Mouse (Mus musculus) cerebellum, adult 2 months (tissue): ENCODE data around the gene Hinfp. TPM values are rescaled to one million over a fixed set of nuclear protein-coding genes. Genes with fewer than 3 reads are reported as not detected.
"Not testable (repeated sequence)": the region's sequence is repeated elsewhere in the genome, so short reads cannot be mapped to it uniquely, and the experiment has no call there.

Experiments
- DNase-seq, 2 experiments: peaks; one replicate each; pipeline ENCODE4 v3.0.0; 2021
- H3K27ac ChIP-seq: fragments of 200-500 bp; 2 replicates; pipeline ENCODE4 v1.5.1; 2012; ENCODE audit warnings: low read length, control low read depth, inconsistent platforms; ENCODE audit not compliant: insufficient read depth
- H3K27me3 ChIP-seq: fragments of 200-500 bp; 2 replicates; pipeline ENCODE4 v1.6.1; 2012; ENCODE audit warnings: inconsistent platforms, mild to moderate bottlenecking, low read length, moderate library complexity; ENCODE audit not compliant: control insufficient read depth, insufficient read depth
- H3K4me1 ChIP-seq: fragments of 200-500 bp; 2 replicates; pipeline ENCODE4 v1.6.1; 2011; ENCODE audit warnings: low read length; ENCODE audit not compliant: control insufficient read depth, insufficient read depth
- H3K4me3 ChIP-seq: fragments of 200-500 bp; replicated peaks from 2 replicates; pipeline ENCODE3; 2011; ENCODE audit warnings: mild to moderate bottlenecking, low read depth, low read length, control low read depth; ENCODE audit not compliant: insufficient read depth
- CTCF ChIP-seq: fragments of 200-500 bp; IDR thresholded peaks from 2 replicates; pipeline ENCODE4 v1.5.1; 2011; ENCODE audit warnings: low read depth, mild to moderate bottlenecking, control low read depth, low read length, moderate library complexity, borderline replicate concordance; ENCODE audit not compliant: insufficient read depth
- POLR2A ChIP-seq: fragments of 200-500 bp; IDR thresholded peaks from 2 replicates; pipeline ENCODE4 v1.6.1; 2011; ENCODE audit warnings: low read length, control low read depth, borderline replicate concordance; ENCODE audit not compliant: insufficient read depth
- WGBS: fragments of 180-500 bp; shearing (Covaris S2); methylation state at CpG from one replicate; pipeline ENCODE4 v1.1.7; 2018; 5-methylcytosine and 5-hydroxymethylcytosine counted together
- polyA plus RNA-seq: library from polyadenylated mRNA; depleted of rRNA; stranded (reverse); fragments of >200 nt; gene quantifications from 2 replicates; pipeline ENCODE4 v1.2.3, GENCODE M21; 2012

The Hinfp gene
- polyA plus RNA-seq, 1 experiment = 35.8 TPM

DNA sequence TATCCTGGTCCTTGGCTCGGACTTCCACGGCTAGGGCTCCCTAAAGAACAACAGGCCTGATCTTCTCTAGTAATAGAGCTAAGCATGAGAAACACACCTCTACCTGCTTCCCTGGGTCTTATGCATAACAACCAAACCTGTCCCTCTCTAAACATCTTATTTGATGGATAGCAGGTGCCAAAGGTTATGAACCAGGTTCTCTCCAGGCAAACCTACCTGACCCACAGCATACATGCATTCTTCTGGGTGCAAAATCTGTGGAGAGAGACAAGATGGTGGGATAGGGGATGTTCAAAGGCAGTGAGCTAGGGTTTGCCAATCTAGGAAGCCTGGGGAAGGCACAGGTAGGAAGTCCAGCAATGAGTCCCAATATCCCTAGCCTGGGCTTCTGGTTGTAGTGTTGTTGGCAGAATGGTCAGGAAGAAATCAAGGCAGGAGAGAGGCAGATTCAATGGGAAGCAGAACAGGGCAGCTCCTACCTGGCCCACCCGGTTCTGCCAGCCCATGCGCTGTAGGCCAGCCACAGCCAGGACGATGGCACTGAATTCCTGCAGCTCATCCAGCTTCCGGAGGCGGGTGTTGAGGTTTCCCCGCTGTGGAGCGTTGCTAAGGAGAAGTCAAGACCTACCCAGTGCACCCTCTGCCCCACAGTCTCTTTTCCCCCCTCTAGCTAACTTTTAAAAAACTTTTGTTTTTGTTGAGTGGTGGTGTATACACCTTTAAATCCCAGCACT is 32.1 kb upstream of the Hinfp start:
- no peak for DNase-seq
- H3K4me3 ChIP-seq = no peak overlapping the region
- peaks cover 9% of the 10 kb centered on the region; the same call in 1 of the 2 replicates for H3K4me1 ChIP-seq
- no peaks in the 10 kb centered on the region for H3K27me3 ChIP-seq
- TF ChIP-seq CTCF (no peak), POLR2A (no peak)
- no peak overlapping the region for H3K27ac ChIP-seq
- 39% methylated on average over 9 of the region's 9 CpGs for WGBS

DNA sequence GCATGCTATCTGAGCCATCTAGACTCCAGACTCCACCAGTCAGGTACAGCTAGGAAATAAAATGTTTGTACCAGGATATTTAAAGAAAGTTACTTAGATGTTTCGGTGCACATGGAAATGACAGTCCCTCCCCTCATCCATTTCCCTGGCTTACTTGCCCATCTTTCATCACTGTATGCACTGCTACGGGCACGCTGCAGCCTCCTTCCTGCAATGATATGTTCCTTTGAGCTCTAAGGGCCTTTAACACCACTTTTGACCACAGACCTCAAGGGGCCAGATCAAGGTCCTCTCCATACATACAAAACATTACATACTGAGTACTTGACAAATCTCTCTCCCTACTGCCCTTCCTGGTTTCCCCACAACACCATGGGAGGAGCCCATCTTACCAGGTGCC is 31.5 kb upstream of the Hinfp start:
- TF ChIP-seq CTCF = no peak
- no peak for TF ChIP-seq POLR2A
- 48% methylated on average over 3 of the region's 3 CpGs for WGBS
- Histone ChIP-seq H3K27me3 (no peaks in the 10 kb centered on the region), H3K4me1 (peaks cover 7% of the 10 kb centered on the region; the same call in 1 of the 2 replicates), H3K27ac (no peak overlapping the region), H3K4me3 (no peak overlapping the region)
- DNase-seq = no peak

DNA sequence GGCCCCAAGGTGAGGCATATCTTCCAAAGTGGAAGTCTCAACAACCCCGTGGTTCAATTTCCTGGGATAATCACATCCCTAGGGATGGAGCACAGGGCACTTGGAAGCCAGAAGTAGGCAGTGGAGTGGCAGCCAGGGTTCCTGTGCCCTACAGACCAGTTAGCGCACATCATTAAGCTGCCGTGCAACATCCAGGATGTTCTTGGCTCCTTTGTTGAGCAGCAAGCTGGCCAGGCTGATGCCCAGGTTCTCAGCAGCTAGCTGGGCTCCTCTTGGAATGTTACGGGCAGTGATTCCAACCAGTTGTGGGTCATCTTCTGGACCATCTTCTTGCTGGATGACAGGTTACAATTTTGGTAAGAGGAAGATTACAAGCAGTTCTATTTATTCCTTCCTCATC is 31.0 kb upstream of the Hinfp start:
- H3K4me3 ChIP-seq, H3K27ac ChIP-seq, H3K4me1 ChIP-seq, DNase-seq, H3K27me3 ChIP-seq: not testable (repeated sequence)
- WGBS = 16% methylated on average over 4 of the region's 4 CpGs

DNA sequence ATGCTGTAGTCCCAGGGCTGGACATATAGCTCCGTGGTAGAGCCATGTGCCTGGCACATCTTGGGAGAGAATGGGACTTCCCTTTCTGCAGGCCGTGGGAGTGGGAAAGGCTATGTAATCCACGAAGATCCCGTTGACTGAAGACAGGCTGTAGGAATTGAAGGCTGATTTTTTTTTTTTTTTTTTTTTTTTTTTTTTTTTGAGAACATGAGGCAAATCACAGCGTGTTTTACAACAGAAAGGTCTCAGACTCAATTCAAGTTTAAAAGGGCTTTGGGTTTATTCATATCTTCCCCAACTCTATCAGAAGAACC is 30.6 kb upstream of the Hinfp start:
- 4% methylated on average over 5 of the region's 5 CpGs for WGBS
- H3K4me1 ChIP-seq = peaks cover 7% of the 10 kb centered on the region; the same call in 1 of the 2 replicates
- peak overlapping the region; percentile 79 for H3K4me3 ChIP-seq
- TF ChIP-seq CTCF = no peak
- no peak for TF ChIP-seq POLR2A
- DNase-seq = no peak
- no peak overlapping the region for H3K27ac ChIP-seq
- H3K27me3 ChIP-seq = no peaks in the 10 kb centered on the region

DNA sequence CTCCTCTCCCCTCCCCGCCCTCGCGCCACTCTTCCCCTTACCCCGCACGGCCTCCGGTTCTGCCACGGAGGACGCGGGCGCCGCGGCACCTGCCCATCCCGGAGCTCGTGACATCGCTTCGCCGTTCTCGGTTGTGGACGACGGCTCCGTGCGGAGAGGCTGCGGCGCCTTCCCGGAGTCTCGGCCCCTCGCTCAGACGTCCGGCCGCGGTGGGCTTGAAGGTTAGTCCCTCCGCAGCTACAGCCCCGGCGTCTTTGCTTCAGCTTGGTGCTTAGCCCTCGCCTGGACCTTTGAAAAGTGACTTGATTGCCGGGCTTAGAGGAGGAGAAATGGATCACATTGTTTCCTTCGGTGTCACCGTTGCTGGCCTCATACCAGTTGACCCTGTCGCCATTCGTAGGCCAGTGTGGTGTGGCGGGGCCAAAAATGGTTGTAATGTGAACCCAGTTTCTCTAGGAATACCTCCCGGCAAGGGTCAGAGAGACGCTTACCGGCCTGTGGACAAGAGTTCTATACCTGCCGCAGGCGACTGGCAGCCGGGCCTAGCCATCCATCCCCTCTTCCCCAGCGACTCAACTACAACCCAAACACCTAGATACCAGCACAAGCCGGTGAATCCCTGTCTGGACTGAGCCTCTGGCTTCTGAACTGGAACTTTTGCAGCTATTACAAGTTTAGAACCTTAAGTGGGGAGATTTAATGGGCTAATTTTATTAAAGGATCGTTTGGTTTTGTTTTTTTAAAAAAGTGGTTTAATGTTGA is 30.0 kb upstream of the Hinfp start:
- TF ChIP-seq POLR2A (no peak), CTCF (no peak)
- peak in 1 of 2 experiments; percentile 39 for DNase-seq
- Histone ChIP-seq H3K4me1 (peaks cover 7% of the 10 kb centered on the region; the same call in 1 of the 2 replicates), H3K27me3 (no peaks in the 10 kb centered on the region), H3K4me3 (peak overlapping the region; percentile 79), H3K27ac (peak overlapping the region; percentile 72)
- WGBS = under 1% methylated on average over 50 of the region's 50 CpGs

DNA sequence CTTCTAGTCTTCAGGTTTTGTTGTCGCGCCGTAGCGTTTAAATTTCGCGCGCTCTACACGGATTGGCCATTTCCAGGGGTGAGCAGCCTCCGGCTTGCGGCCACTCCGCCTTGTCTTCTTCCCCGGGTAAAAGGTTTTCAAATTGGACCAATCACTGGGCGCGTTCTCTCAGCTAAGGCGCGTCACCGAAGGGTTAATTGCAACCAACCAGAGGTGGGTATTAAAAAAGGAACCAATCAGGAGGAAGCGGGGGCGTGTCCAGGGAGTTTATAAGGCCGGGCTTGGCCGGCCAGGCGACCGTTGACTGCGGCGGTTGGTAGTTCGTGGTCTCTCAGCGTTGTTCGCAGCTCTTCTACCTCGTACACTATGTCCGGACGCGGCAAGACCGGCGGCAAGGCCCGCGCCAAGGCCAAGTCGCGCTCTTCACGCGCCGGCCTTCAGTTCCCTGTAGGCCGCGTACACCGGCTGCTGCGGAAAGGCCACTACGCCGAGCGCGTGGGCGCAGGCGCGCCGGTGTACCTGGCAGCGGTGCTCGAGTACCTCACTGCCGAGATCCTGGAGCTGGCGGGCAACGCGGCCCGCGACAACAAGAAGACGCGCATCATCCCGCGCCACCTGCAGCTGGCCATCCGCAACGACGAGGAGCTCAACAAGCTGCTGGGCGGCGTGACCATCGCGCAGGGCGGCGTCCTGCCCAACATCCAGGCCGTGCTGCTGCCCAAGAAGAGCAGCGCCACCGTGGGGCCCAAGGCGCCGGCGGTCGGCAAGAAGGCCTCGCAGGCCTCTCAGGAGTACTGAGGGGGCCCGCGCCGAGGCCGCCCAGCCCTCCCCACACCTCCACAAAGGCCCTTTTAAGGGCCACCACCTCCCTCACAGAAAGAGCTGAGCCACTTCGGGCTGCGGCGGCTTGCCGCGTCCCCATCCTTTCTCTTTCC is 29.2 kb upstream of the Hinfp start, which contains the start of gene H2afx:
TSS of gene H2afx (plus strand) at position 299 of the 935 bp plus-strand sequence.
- DNase-seq = peak; percentile 98 to 100
- WGBS = under 1% methylated on average over 91 of the region's 91 CpGs
- H3K27me3 ChIP-seq = no peaks in the 10 kb centered on the region
- H3K4me1 ChIP-seq = peaks cover 7% of the 10 kb centered on the region; the same call in 1 of the 2 replicates
- H3K4me3 ChIP-seq = peak within 1 kb of the TSS; percentile 79
- peak; percentile 27; the same call in 1 of the 2 replicates for TF ChIP-seq CTCF
- peak; percentile 100 for TF ChIP-seq POLR2A
- H3K27ac ChIP-seq = peak within 1 kb of the TSS; percentile 72

DNA sequence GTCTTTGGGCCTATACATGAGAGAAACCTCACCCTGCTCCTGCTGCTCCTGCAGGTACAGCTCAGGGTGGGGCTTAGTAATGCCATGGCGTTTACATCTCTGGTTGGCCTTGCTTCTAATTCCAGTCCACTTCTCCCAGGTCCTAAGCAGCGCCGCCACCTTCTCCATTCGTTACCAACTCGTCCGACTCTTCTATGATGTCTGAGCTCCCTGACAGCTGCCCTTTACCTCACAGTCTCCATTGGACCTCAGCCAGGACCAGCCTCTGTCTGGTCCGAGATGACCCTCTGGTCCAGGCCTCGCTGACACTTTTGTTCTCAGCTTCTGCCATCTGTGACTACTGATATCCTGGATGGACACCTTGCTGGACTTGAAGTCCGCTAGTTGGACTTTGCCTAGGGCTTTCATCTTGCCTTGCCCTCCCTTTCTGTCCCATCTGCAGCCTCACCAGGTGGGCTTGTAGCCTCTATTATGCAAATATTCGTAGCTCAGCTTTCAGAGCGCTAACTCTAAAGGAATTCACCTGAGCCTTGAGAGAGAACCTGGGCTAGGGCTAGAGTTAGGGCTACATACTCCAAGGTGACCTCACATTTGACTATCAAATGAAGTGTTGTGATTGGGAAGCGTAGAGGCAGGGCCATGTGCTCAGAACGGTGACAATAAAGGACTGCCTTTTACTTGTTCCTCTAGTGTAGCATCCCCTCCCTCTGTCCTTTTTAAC is 27.6 kb upstream of the Hinfp start:
- peaks cover 7% of the 10 kb centered on the region; the same call in 1 of the 2 replicates for H3K4me1 ChIP-seq
- no peak for DNase-seq
- H3K4me3 ChIP-seq = no peak overlapping the region
- 81% methylated on average over 13 of the region's 13 CpGs for WGBS
- no peaks in the 10 kb centered on the region for H3K27me3 ChIP-seq
- TF ChIP-seq POLR2A = no peak
- TF ChIP-seq CTCF = no peak
- no peak overlapping the region for H3K27ac ChIP-seq
